Mouse (Mus musculus) heart, embryonic 12.5 days (tissue): ENCODE data around the gene Gab1. TPM values are rescaled to one million over a fixed set of nuclear protein-coding genes. Genes with fewer than 3 reads are reported as not detected.

Experiments used
- ATAC-seq: fragments of 200-750 bp; cut with Nextera tagmentation; 2 replicates; pipeline ENCODE4 v1.8.0; 2017; ENCODE audit warnings: moderate TSS enrichment, moderate library complexity; ENCODE audit not compliant: insufficient number of reproducible peaks, low FRiP score
- H3K27ac ChIP-seq: fragments of 300-500 bp; sonication (generic); 2 replicates; pipeline ENCODE4 v1.5.1; 2016; ENCODE audit warnings: mild to moderate bottlenecking, moderate library complexity; ENCODE audit not compliant: poor library complexity, severe bottlenecking
- H3K27me3 ChIP-seq: fragments of 300-500 bp; sonication (generic); replicated peaks from 2 replicates; pipeline ENCODE4 v1.6.1; 2016; ENCODE audit warnings: mild to moderate bottlenecking, moderate library complexity
- H3K36me3 ChIP-seq: fragments of 300-500 bp; sonication (generic); 2 replicates; pipeline ENCODE4 v1.6.1; 2016; ENCODE audit warnings: mild to moderate bottlenecking, moderate library complexity
- H3K4me1 ChIP-seq: fragments of 300-500 bp; sonication (generic); replicated peaks from 2 replicates; pipeline ENCODE4 v1.6.1; 2016; ENCODE audit warnings: mild to moderate bottlenecking
- H3K4me2 ChIP-seq: fragments of 300-500 bp; sonication (generic); 2 replicates; pipeline ENCODE4 v1.6.1; 2016; ENCODE audit warnings: mild to moderate bottlenecking, moderate library complexity
- H3K4me3 ChIP-seq: fragments of 300-500 bp; sonication (generic); 2 replicates; pipeline ENCODE4 v1.5.1; 2016; ENCODE audit warnings: mild to moderate bottlenecking
- H3K9ac ChIP-seq: fragments of 300-500 bp; sonication (generic); 2 replicates; pipeline ENCODE4 v1.6.1; 2016; ENCODE audit warnings: mild to moderate bottlenecking, moderate library complexity
- H3K9me3 ChIP-seq: fragments of 300-500 bp; sonication (generic); replicated peaks from 2 replicates; pipeline ENCODE4 v1.6.1; 2016; ENCODE audit warnings: mild to moderate bottlenecking, moderate library complexity
- WGBS: fragments of 180-500 bp; shearing (Covaris S2); methylation state at CpG from one replicate; pipeline ENCODE4 v1.1.7; 2016; 5-methylcytosine and 5-hydroxymethylcytosine counted together
- polyA plus RNA-seq: library from polyadenylated mRNA; unstranded; fragments of >200 nt; fragmentation: Nextera tagmentation; extraction: Ambion mirVana; gene quantifications from 2 replicates; pipeline ENCODE4 v1.2.1, GENCODE M21; 2016

Gene Gab1
- polyA plus RNA-seq, 1 experiment from 2014 or later, result 42.5 TPM

- Histone ChIP-seq H3K36me3 (peaks cover 9% of the 10 kb centered on the region; the same call in 1 of the 2 replicates), H3K27me3 (no peaks in the 10 kb centered on the region), H3K4me3 (no peak overlapping the region), H3K27ac (no peak overlapping the region), H3K9ac (no peak overlapping the region), H3K9me3 (no peaks in the 10 kb centered on the region), H3K4me1 (peaks cover 78% of the 10 kb centered on the region), H3K4me2 (no peak overlapping the region)
- ATAC-seq, result no peak
- 63% methylated on average over 3 of the region's 3 CpGs for WGBS
Observed at GRCm38 (mm10) chr8:80842514-80842913, 37.8 kb downstream of the Gab1 start.

GRCm38 (mm10) chr8:80840090-80840489, 40.2 kb downstream of the Gab1 start:
- 72% methylated on average over 6 of the region's 6 CpGs for WGBS
- Histone ChIP-seq H3K36me3 (peaks cover 9% of the 10 kb centered on the region; the same call in 1 of the 2 replicates), H3K4me1 (peaks cover 66% of the 10 kb centered on the region), H3K27ac (no peak overlapping the region), H3K9me3 (no peaks in the 10 kb centered on the region), H3K9ac (no peak overlapping the region), H3K4me3 (no peak overlapping the region), H3K4me2 (no peak overlapping the region), H3K27me3 (no peaks in the 10 kb centered on the region)
- ATAC-seq, result no peak

- ATAC-seq, result peak; percentile 65; the same call in 1 of the 2 replicates
- 20% methylated on average over 6 of the region's 6 CpGs for WGBS
- no peaks in the 10 kb centered on the region for H3K27me3 ChIP-seq
- peak overlapping the region; percentile 16; the same call in 1 of the 2 replicates for H3K4me2 ChIP-seq
- H3K9me3 ChIP-seq, result no peaks in the 10 kb centered on the region
- peaks cover 71% of the 10 kb centered on the region for H3K4me1 ChIP-seq
- H3K4me3 ChIP-seq, result no peak overlapping the region
- H3K36me3 ChIP-seq, result peaks cover 9% of the 10 kb centered on the region; the same call in 1 of the 2 replicates
- peak overlapping the region; percentile 85 for H3K27ac ChIP-seq
- no peak overlapping the region for H3K9ac ChIP-seq
Observed at GRCm38 (mm10) chr8:80838199-80838598, 42.1 kb downstream of the Gab1 start.

GRCm38 (mm10) chr8:80835401-80835800, 44.9 kb downstream of the Gab1 start:
- 90% methylated on average over 6 of the region's 6 CpGs for WGBS
- H3K4me1 ChIP-seq, result peaks cover 66% of the 10 kb centered on the region
- H3K27ac ChIP-seq, result no peak overlapping the region
- H3K9ac ChIP-seq, result no peak overlapping the region
- H3K27me3 ChIP-seq, result no peaks in the 10 kb centered on the region
- H3K9me3 ChIP-seq, result no peaks in the 10 kb centered on the region
- no peak overlapping the region for H3K4me2 ChIP-seq
- no peaks in the 10 kb centered on the region for H3K36me3 ChIP-seq
- no peak for ATAC-seq
- no peak overlapping the region for H3K4me3 ChIP-seq

- no peak overlapping the region for H3K9ac ChIP-seq
- H3K27me3 ChIP-seq, result no peaks in the 10 kb centered on the region
- no peak for ATAC-seq
- WGBS, result 50% methylated on average over 4 of the region's 4 CpGs
- H3K4me2 ChIP-seq, result 0 out of 2 replicates have a peak overlapping the region, but pooled peaks have one; percentile 5
- H3K4me3 ChIP-seq, result no peak overlapping the region
- peaks cover 68% of the 10 kb centered on the region for H3K4me1 ChIP-seq
- H3K9me3 ChIP-seq, result no peaks in the 10 kb centered on the region
- H3K27ac ChIP-seq, result peak overlapping the region; percentile 55; the same call in 1 of the 2 replicates
- no peaks in the 10 kb centered on the region for H3K36me3 ChIP-seq
Observed at GRCm38 (mm10) chr8:80834443-80834842, 45.9 kb downstream of the Gab1 start.

GRCm38 (mm10) chr8:80832534-80832933, 47.8 kb downstream of the Gab1 start:
- Histone ChIP-seq H3K4me2 (no peak overlapping the region), H3K36me3 (no peaks in the 10 kb centered on the region), H3K9me3 (no peaks in the 10 kb centered on the region), H3K27ac (no peak overlapping the region), H3K9ac (no peak overlapping the region), H3K4me3 (no peak overlapping the region), H3K4me1 (peaks cover 60% of the 10 kb centered on the region), H3K27me3 (no peaks in the 10 kb centered on the region)
- ATAC-seq, result no peak

- whole genome bisulfite sequencing, result 91% methylated on average over 5 of the region's 5 CpGs
- no peaks in the 10 kb centered on the region for H3K36me3 ChIP-seq
- H3K27ac ChIP-seq, result no peak overlapping the region; the same call in 1 of the 2 replicates
- no peak overlapping the region for H3K4me2 ChIP-seq
- H3K9me3 ChIP-seq, result no peaks in the 10 kb centered on the region
- no peak for ATAC-seq
- H3K4me3 ChIP-seq, result no peak overlapping the region
- H3K27me3 ChIP-seq, result no peaks in the 10 kb centered on the region
- no peak overlapping the region for H3K9ac ChIP-seq
- H3K4me1 ChIP-seq, result peaks cover 61% of the 10 kb centered on the region
Observed at GRCm38 (mm10) chr8:80831876-80832524, 48.3 kb downstream of the Gab1 start.

- Histone ChIP-seq H3K4me1 (peaks cover 71% of the 10 kb centered on the region), H3K36me3 (no peaks in the 10 kb centered on the region), H3K27ac (peak overlapping the region; percentile 74), H3K9me3 (no peaks in the 10 kb centered on the region), H3K4me3 (no peak overlapping the region), H3K4me2 (peak overlapping the region; percentile 37), H3K27me3 (no peaks in the 10 kb centered on the region), H3K9ac (peak overlapping the region; percentile 34; the same call in 1 of the 2 replicates)
- 58% methylated on average over 11 of the region's 11 CpGs for WGBS
- no peak; the same call in 1 of the 2 replicates for ATAC-seq
Observed at GRCm38 (mm10) chr8:80830724-80831566, 49.4 kb downstream of the Gab1 start.

- Histone ChIP-seq H3K4me3 (no peak overlapping the region), H3K4me2 (peak overlapping the region; percentile 37), H3K4me1 (peaks cover 72% of the 10 kb centered on the region), H3K27ac (peak overlapping the region; percentile 74), H3K36me3 (no peaks in the 10 kb centered on the region), H3K9me3 (no peaks in the 10 kb centered on the region), H3K9ac (peak overlapping the region; percentile 4; the same call in 1 of the 2 replicates), H3K27me3 (no peaks in the 10 kb centered on the region)
- ATAC-seq, result no peak
- WGBS, result 50% methylated on average over 7 of the region's 7 CpGs
Observed at GRCm38 (mm10) chr8:80830141-80830540, 50.2 kb downstream of the Gab1 start.

- Histone ChIP-seq H3K9me3 (no peaks in the 10 kb centered on the region), H3K4me3 (no peak overlapping the region), H3K4me2 (no peak overlapping the region), H3K36me3 (no peaks in the 10 kb centered on the region), H3K27me3 (no peaks in the 10 kb centered on the region), H3K4me1 (peaks cover 76% of the 10 kb centered on the region), H3K27ac (no peak overlapping the region), H3K9ac (no peak overlapping the region)
- no peak for ATAC-seq
- WGBS, result 72% methylated on average over 7 of the region's 7 CpGs
Observed at GRCm38 (mm10) chr8:80826996-80827395, 53.3 kb downstream of the Gab1 start.

GRCm38 (mm10) chr8:80825136-80825535, 55.2 kb downstream of the Gab1 start:
- Histone ChIP-seq H3K9ac (no peak overlapping the region), H3K27ac (peak overlapping the region; percentile 45; the same call in 1 of the 2 replicates), H3K4me3 (no peak overlapping the region), H3K4me1 (peaks cover 74% of the 10 kb centered on the region), H3K9me3 (no peaks in the 10 kb centered on the region), H3K4me2 (no peak overlapping the region), H3K27me3 (no peaks in the 10 kb centered on the region), H3K36me3 (no peaks in the 10 kb centered on the region)
- WGBS, result 60% methylated on average over 4 of the region's 4 CpGs
- ATAC-seq, result no peak
